Mouse (Mus musculus) myocyte (in vitro differentiated cells): ENCODE data around the gene Iqcf6.

Source experiments
- CEBPB ChIP-seq: IDR thresholded peaks from 2 replicates; pipeline ENCODE4 v1.6.1; 2011; ENCODE audit warnings: mild to moderate bottlenecking, moderate library complexity; ENCODE audit not compliant: poor library complexity, insufficient read depth, severe bottlenecking
- E2F4 ChIP-seq: IDR thresholded peaks from one replicate; pipeline ENCODE4 v1.6.1; 2011; ENCODE audit warnings: mild to moderate bottlenecking, control low read depth, moderate library complexity; ENCODE audit not compliant: insufficient read depth
- MAX ChIP-seq: IDR thresholded peaks from one replicate; pipeline ENCODE4 v1.6.1; 2011; ENCODE audit warnings: low read depth, mild to moderate bottlenecking, control low read depth
- MYOD1 ChIP-seq, 3 experiments: IDR thresholded peaks; one replicate each; pipeline ENCODE4 v1.6.1; 2011; ENCODE audit warnings: control low read depth in 2 of 3, low read depth in 2 of 3, mild to moderate bottlenecking in 2 of 3, moderate library complexity in 1 of 3; ENCODE audit not compliant: insufficient read length in 2 of 3, control insufficient read depth in 1 of 3
- POLR2A ChIP-seq: IDR thresholded peaks from one replicate; pipeline ENCODE4 v1.6.1; 2011; ENCODE audit warnings: low read depth, mild to moderate bottlenecking, control low read depth, moderate library complexity; ENCODE audit not compliant: insufficient read length
- POLR2AphosphoS2 ChIP-seq: IDR thresholded peaks from one replicate; pipeline ENCODE4 v1.6.1; 2011; ENCODE audit warnings: low read depth, control low read depth; ENCODE audit not compliant: insufficient read length
- REST ChIP-seq: IDR thresholded peaks from one replicate; pipeline ENCODE4 v1.6.1; 2011; ENCODE audit warnings: mild to moderate bottlenecking, control low read depth, moderate library complexity; ENCODE audit not compliant: insufficient read depth, insufficient read length
- SRF ChIP-seq: IDR thresholded peaks from one replicate; pipeline ENCODE4 v1.6.1; 2011; ENCODE audit warnings: low read depth; ENCODE audit not compliant: control insufficient read depth, insufficient read length
- TCF12 ChIP-seq: IDR thresholded peaks from one replicate; pipeline ENCODE4 v1.6.1; 2011; ENCODE audit warnings: mild to moderate bottlenecking, control low read depth; ENCODE audit not compliant: poor library complexity, insufficient read depth, severe bottlenecking
- USF1 ChIP-seq: IDR thresholded peaks from one replicate; pipeline ENCODE4 v1.6.1; 2011; ENCODE audit warnings: low read depth, mild to moderate bottlenecking, control low read depth, moderate library complexity

DNA sequence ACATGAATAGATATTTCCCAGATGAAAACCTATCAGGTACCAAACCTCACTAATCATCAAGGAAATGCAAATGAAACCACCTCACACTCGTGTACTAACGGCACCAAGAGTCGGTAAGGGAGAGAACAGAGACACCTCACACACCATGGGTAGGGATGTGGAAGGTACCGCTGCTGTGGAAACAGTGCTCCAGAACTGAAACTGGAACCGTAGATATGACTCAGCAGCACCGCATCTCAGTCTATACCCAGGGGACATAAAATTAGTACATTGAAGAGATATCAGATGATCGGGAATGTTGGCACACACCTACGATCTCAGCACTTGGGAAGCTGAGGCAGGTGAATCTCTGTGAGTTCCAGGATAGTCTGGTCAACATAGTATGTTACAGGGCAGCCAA lies 11.8 kb downstream of the Iqcf6 start:
- no peak for TF ChIP-seq MAX
- no peak for TF ChIP-seq POLR2A
- TF ChIP-seq CEBPB: no peak
- TF ChIP-seq TCF12: no peak
- TF ChIP-seq SRF: no peak
- no peak for TF ChIP-seq USF1
- TF ChIP-seq E2F4: no peak
- TF ChIP-seq MYOD1 (IDR thresholded peaks at IDR 0.05; ENCODE audit: control insufficient read depth in 1 of 3, insufficient read length in 2 of 3, low read depth in 2 of 3): no peak
- no peak for TF ChIP-seq POLR2AphosphoS2
- no peak for TF ChIP-seq REST
